Mouse (Mus musculus) limb, embryonic 14.5 days (tissue): Measurements from ENCODE around the gene Frs2. TPM values are rescaled to one million over a fixed set of nuclear protein-coding genes. Genes with fewer than 3 reads are reported as not detected.

Source experiments
- ATAC-seq: fragments of 200-750 bp; cut with Nextera tagmentation; 2 replicates; pipeline ENCODE4 v1.8.0; 2017; ENCODE audit warnings: low read depth, moderate number of reproducible peaks, moderate TSS enrichment; ENCODE audit not compliant: low FRiP score
- DNase-seq: peaks from one replicate; pipeline ENCODE4 v3.0.0-alpha.2; 2015; ENCODE audit warnings: low spot score
- H3K27ac ChIP-seq: fragments of 300-500 bp; sonication (generic); replicated peaks from 2 replicates; pipeline ENCODE4 v1.5.1; 2014; ENCODE audit warnings: low read depth, mild to moderate bottlenecking, low read length, moderate library complexity, mixed read lengths
- H3K27me3 ChIP-seq: fragments of 300-500 bp; sonication (generic); 2 replicates; pipeline ENCODE4 v1.6.1; 2014; ENCODE audit warnings: low read length, mixed read lengths; ENCODE audit not compliant: control insufficient read depth, insufficient read depth
- H3K36me3 ChIP-seq: fragments of 300-500 bp; sonication (generic); 2 replicates; pipeline ENCODE4 v1.6.1; 2014; ENCODE audit warnings: mild to moderate bottlenecking, low read length, moderate library complexity, mixed read lengths; ENCODE audit not compliant: control insufficient read depth, insufficient read depth
- H3K4me1 ChIP-seq: fragments of 300-500 bp; sonication (generic); 2 replicates; pipeline ENCODE4 v1.6.1; 2014; ENCODE audit warnings: antibody characterized with exemption, low read length, mixed read lengths; ENCODE audit not compliant: control insufficient read depth, insufficient read depth
- H3K4me2 ChIP-seq: fragments of 300-500 bp; sonication (generic); replicated peaks from 2 replicates; pipeline ENCODE4 v1.6.1; 2014; ENCODE audit warnings: low read depth, mild to moderate bottlenecking, low read length, moderate library complexity; ENCODE audit not compliant: severe bottlenecking
- H3K4me3 ChIP-seq: fragments of 300-500 bp; sonication (generic); replicated peaks from 2 replicates; pipeline ENCODE4 v1.5.1; 2014; ENCODE audit warnings: low read length
- H3K9ac ChIP-seq: fragments of 300-500 bp; sonication (generic); 2 replicates; pipeline ENCODE4 v1.6.1; 2014; ENCODE audit warnings: mild to moderate bottlenecking, low read depth, low read length, moderate library complexity; ENCODE audit not compliant: severe bottlenecking
- H3K9me3 ChIP-seq: fragments of 300-500 bp; sonication (generic); 2 replicates; pipeline ENCODE4 v1.6.1; 2016; ENCODE audit warnings: low read length; ENCODE audit not compliant: control insufficient read depth
- POLR2A ChIP-seq: fragments of 200-500 bp; IDR thresholded peaks from 2 replicates; pipeline ENCODE4 v1.8.0; 2012; ENCODE audit warnings: inconsistent platforms, mild to moderate bottlenecking, moderate library complexity, borderline replicate concordance; ENCODE audit not compliant: insufficient read depth, insufficient read length; ENCODE audit errors: extremely low read depth
- WGBS: fragments of 180-500 bp; shearing (Covaris S2); extraction: QIAGEN DNeasy Blood & Tissue Kit; methylation state at CpG from one replicate; pipeline ENCODE4 v1.1.7; 2014; 5-methylcytosine and 5-hydroxymethylcytosine counted together
- polyA plus RNA-seq, 2 experiments: library from polyadenylated mRNA; depleted of rRNA in 1 of 2; stranded (reverse) in 1 of 2; unstranded in 1 of 2; fragments of >200 nt; fragmentation: Nextera tagmentation in 1 of 2; extraction: Ambion mirVana in 1 of 2; gene quantifications; 2 replicates each; pipeline versions ENCODE4 v1.2.1 to v1.2.3; 2012 to 2014

Gene Frs2
- polyA plus RNA-seq, 2 experiments = 29.1 to 36.6 TPM

DNA sequence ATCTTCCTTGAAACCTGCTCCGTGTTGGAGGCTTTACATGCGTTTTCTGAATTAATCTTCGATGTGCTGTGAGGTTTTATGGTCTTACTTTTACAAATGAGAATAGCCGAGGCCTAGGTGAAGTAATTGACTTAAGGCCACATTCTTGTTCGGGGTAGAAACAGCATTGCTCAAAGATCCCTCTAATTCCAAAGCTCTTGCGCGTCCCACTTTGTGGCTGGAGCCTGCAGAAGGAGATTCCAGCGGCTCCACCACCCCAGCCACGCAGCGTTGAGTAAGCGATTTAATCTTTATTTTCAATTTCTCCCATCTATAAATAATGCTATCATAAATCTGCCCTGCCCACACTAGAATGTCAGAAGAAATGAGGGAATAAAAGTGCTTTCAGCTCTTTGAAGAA, 2.9 kb upstream of the Frs2 start:
- 6% methylated on average over 11 of the region's 11 CpGs for WGBS
- Histone ChIP-seq H3K4me1 (peaks cover 13% of the 10 kb centered on the region), H3K36me3 (no peaks in the 10 kb centered on the region), H3K27ac (no peak overlapping the region), H3K27me3 (no peaks in the 10 kb centered on the region), H3K9ac (no peak overlapping the region), H3K4me2 (peak overlapping the region; percentile 52), H3K4me3 (no peak overlapping the region; the same call in 1 of the 2 replicates), H3K9me3 (no peaks in the 10 kb centered on the region)
- no peak for DNase-seq
- ATAC-seq = no peak
- TF ChIP-seq POLR2A = no peak

DNA sequence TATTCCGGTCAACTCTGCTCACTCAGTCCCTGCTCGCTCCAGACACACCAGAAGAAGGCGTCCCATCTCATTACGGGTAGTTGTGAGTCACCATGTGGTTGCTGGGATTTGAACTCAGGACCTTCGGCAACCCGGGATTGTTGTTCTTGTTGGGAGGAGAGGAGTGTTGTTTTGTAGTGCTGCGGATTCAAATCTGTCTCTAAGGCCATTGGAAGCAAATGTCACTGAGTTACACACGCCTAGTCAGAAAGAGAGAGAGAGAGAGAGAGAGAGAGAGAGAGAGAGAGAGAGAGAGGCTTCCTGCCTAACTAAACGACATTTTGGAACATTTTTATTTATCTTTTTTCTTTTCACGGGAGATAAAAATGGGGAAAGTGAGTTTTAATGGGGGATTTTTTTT, 2.4 kb upstream of the Frs2 start:
- no peak for ATAC-seq
- peak overlapping the region; percentile 32; the same call in 1 of the 2 replicates for H3K4me3 ChIP-seq

DNA sequence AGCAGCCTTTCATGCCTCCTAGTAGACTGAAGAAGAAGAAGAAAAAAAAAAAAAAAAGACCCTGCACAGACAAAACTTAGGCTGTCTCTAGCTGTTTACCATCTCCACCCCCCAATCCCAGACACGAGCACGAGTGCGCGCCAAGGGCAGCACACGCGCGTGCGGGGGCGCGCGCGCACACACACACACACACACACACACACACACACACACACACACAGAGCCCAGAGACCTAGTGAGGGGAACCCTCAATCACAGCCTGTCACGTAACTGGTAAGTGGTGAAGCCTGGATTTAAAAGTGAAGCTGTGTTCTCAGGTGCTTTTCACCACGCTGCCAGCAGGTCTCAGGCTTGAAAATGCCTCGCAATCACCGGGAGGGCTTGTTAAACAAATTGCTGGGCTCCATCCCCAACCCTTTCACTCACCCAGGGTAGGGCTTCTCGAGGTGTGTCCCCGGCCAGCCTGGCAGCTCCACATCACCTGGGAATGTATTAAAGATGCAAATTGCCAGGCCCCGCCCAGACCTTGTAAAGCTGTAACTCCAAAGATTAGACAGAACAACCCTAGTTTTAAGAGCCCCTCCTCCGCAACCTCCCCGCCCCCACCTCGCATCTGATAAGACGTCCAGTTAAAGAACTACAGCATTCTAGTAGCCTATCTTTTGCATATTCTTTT, 1.7 kb upstream of the Frs2 start:
- DNase-seq (no peak), ATAC-seq (no peak)
- WGBS = under 1% methylated on average over 23 of the region's 23 CpGs
- Histone ChIP-seq H3K9me3 (no peaks in the 10 kb centered on the region), H3K36me3 (no peaks in the 10 kb centered on the region), H3K4me2 (peak overlapping the region; percentile 52), H3K27me3 (no peaks in the 10 kb centered on the region), H3K27ac (0 out of 2 replicates have a peak overlapping the region, but pooled peaks have one; percentile 9), H3K4me1 (peaks cover 14% of the 10 kb centered on the region), H3K4me3 (peak overlapping the region; percentile 32), H3K9ac (0 out of 2 replicates have a peak overlapping the region, but pooled peaks have one; percentile 4)
- no peak for TF ChIP-seq POLR2A

More for the DNA sequence above, 2.4 kb upstream of the Frs2 start:
- H3K9ac ChIP-seq = no peak overlapping the region
- H3K27me3 ChIP-seq = no peaks in the 10 kb centered on the region
- H3K9me3 ChIP-seq = no peaks in the 10 kb centered on the region
- no peak for TF ChIP-seq POLR2A
- H3K4me2 ChIP-seq = peak overlapping the region; percentile 52
- H3K4me1 ChIP-seq = peaks cover 14% of the 10 kb centered on the region
- WGBS = 14% methylated on average over 10 of the region's 10 CpGs
- H3K36me3 ChIP-seq = no peaks in the 10 kb centered on the region
- no peak overlapping the region for H3K27ac ChIP-seq
- DNase-seq = no peak

DNA sequence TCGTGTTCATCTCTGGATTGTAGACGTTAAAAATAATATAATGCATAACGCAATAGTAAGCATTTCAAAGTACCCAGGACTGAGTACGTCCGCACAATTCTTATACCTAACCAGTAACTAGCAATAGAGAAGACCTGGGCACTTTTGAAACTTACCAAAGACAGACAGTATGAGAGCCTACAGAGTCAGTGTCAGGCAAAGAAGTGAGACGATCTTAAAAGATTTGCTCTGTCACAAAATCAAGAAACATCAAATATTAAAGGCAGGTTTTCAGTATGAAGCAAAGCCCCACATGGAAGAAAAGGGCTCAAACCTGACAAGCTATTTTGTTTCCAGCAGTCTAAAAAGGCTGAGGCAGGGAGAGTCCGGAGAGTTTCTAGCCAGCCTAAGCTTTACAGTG, 907 bp upstream of the Frs2 start:
- H3K4me2 ChIP-seq = peak overlapping the region; percentile 71
- no peak overlapping the region for H3K27ac ChIP-seq
- H3K4me3 ChIP-seq = peak overlapping the region; percentile 99
- no peaks in the 10 kb centered on the region for H3K27me3 ChIP-seq
- H3K36me3 ChIP-seq = no peaks in the 10 kb centered on the region
- H3K9me3 ChIP-seq = no peaks in the 10 kb centered on the region
- DNase-seq = no peak
- WGBS = 21% methylated on average over 7 of the region's 7 CpGs
- TF ChIP-seq POLR2A = no peak
- no peak for ATAC-seq
- no peak overlapping the region for H3K9ac ChIP-seq
- peaks cover 17% of the 10 kb centered on the region for H3K4me1 ChIP-seq

DNA sequence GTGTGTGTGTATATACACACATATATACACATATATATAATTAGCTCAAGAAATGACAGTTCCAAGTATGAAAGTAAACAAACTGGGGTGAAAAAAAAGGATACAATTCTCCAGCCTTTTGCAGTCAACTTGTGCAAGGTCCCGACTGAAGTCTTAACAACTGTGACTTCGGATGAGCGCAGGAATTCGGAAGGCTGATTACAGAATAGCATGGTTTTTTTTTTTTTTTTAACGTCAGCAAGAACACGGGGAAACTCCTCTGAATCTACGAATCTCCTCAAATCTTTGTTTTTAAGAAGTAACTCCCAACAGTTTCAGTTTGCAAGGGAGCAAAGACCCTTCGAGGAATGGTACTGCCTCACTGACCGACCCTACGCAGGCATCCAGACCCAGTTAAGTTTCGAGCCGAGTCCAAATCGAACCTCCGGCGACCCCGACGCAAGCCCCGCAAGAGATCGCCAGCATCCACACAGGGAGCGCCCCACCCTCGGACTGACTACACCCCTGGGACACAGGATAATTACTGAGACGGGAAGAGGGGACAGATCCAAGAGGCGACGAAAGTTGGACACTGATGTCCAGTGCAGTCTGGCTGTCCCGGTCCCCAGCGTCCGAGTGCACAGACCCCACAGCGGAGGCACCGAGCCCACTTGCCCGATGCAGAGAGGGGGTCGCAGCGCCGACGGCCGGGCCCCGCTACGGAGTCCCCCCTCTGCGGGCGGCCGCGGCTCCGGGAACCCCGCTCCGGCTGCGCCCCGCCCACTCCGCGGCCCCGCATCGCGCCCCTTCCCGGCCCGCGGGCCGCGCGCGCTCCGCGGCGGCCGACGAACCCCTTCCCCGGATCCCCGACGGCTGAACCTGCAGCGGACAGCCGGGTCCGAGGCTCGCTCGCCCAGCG, 622 bp downstream of the Frs2 start:
- peak; percentile 53 for ATAC-seq
- DNase-seq = no peak
- H3K4me3 ChIP-seq = peak overlapping the region; percentile 99
- under 1% methylated on average over 44 of the region's 72 CpGs for WGBS
- peak overlapping the region; percentile 84 for H3K27ac ChIP-seq
- no peaks in the 10 kb centered on the region for H3K9me3 ChIP-seq
- no peaks in the 10 kb centered on the region for H3K27me3 ChIP-seq
- peak overlapping the region; percentile 71 for H3K4me2 ChIP-seq
- no peaks in the 10 kb centered on the region for H3K36me3 ChIP-seq
- no peak for TF ChIP-seq POLR2A
- H3K9ac ChIP-seq = peak overlapping the region; percentile 98
- peaks cover 17% of the 10 kb centered on the region for H3K4me1 ChIP-seq
